Comparison of ENCODE assay signal across 15 mouse cellular contexts in genomic region chr2:128368534-128369273, GRCm38 (mm10).
DNase-seq lines count a peak whose midpoint lies in the region; ATAC-seq and TF ChIP-seq lines count a peak whose summit lies in the region.
"Had no signal": no experiment of that assay in that cellular context is flagged by ENCODE, and none has a peak within 500 bp of the region (broad histone marks: within the 10 kb centered on the region; RNA-seq: fewer than 3 reads in every experiment).

No protein-coding gene starts in this region.

- no peaks in the 10 kb centered on the region for H3K27me3 ChIP-seq in intestine, postnatal 0 days (replicated peaks; ENCODE audit: control insufficient read depth, insufficient read depth, low read length)
- H3K27me3 ChIP-seq in intestine, embryonic 15.5 days (replicated peaks), result no peaks in the 10 kb centered on the region
- H3K27me3 ChIP-seq in midbrain, postnatal 0 days (ENCODE audit: insufficient read depth, low read length), result no peaks in the 10 kb centered on the region
- H3K27me3 ChIP-seq in midbrain, embryonic 14.5 days (ENCODE audit: control insufficient read depth, insufficient read depth, low read length), result no peaks in the 10 kb centered on the region
- H3K27me3 ChIP-seq in MEL (ENCODE audit: control insufficient read depth in 1 of 2, insufficient read depth in 2 of 2, low read length in 2 of 2), result no peaks in the 10 kb centered on the region
- H3K27me3 ChIP-seq: forebrain, embryonic 15.5 days; heart, embryonic 13.5 days; midbrain, embryonic 12.5 days; neural tube, embryonic 12.5 days had no signal

- no peaks in the 10 kb centered on the region; the same call in 1 of the 2 replicates for H3K79me2 ChIP-seq in MEL (ENCODE audit: control insufficient read depth, insufficient read depth, low read length, poor library complexity)

- no peak for TF ChIP-seq EP300 in MEL (IDR thresholded peaks at IDR 0.05; ENCODE audit: low read depth in 1 of 2, low read length in 2 of 2)

- no peak for DNase-seq in midbrain, postnatal 0 days (ENCODE audit: low spot score)
- DNase-seq in midbrain, embryonic 14.5 days, result no peak
- DNase-seq in MEL (ENCODE audit: low read depth, low spot score), result no peak
- DNase-seq in thymus, postnatal 0 days (ENCODE audit: low spot score), result no peak
- DNase-seq: adrenal gland, postnatal 36 days; kidney, adult 11 months; kidney, postnatal 36 days; right cerebral cortex, postnatal 4 days had no signal

- no peak for TF ChIP-seq POLR2A in MEL (IDR thresholded peaks at IDR 0.05; ENCODE audit: control insufficient read depth in 1 of 2, insufficient read depth in 1 of 2, low read depth in 1 of 2, low read length in 2 of 2, poor library complexity in 1 of 2)

- no peaks in the 10 kb centered on the region for H3K9me3 ChIP-seq in intestine, postnatal 0 days (ENCODE audit: control insufficient read depth)
- no peaks in the 10 kb centered on the region for H3K9me3 ChIP-seq in intestine, embryonic 15.5 days
- H3K9me3 ChIP-seq in midbrain, postnatal 0 days (ENCODE audit: low read length), result no peaks in the 10 kb centered on the region
- no peaks in the 10 kb centered on the region for H3K9me3 ChIP-seq in midbrain, embryonic 14.5 days (ENCODE audit: control insufficient read depth, low read length)
- H3K9me3 ChIP-seq in MEL (replicated peaks; ENCODE audit: insufficient read depth, low read length), result no peaks in the 10 kb centered on the region
- H3K9me3 ChIP-seq: forebrain, embryonic 15.5 days; heart, embryonic 13.5 days; midbrain, embryonic 12.5 days; neural tube, embryonic 12.5 days had no signal

- WGBS in intestine, postnatal 0 days, result 74% methylated on average over 7 of the region's 7 CpGs
- 73% methylated on average over 7 of the region's 7 CpGs for WGBS in intestine, embryonic 15.5 days
- WGBS in midbrain, postnatal 0 days, result 64% methylated on average over 7 of the region's 7 CpGs
- 72% methylated on average over 7 of the region's 7 CpGs for WGBS in midbrain, embryonic 14.5 days

- H3K4me3 ChIP-seq in intestine, postnatal 0 days (ENCODE audit: low read depth, low read length), result no peak overlapping the region
- no peak overlapping the region for H3K4me3 ChIP-seq in intestine, embryonic 15.5 days (replicated peaks)
- no peak overlapping the region for H3K4me3 ChIP-seq in midbrain, postnatal 0 days (ENCODE audit: low read depth, low read length)
- no peak overlapping the region for H3K4me3 ChIP-seq in midbrain, embryonic 14.5 days (replicated peaks; ENCODE audit: low read depth, low read length)
- H3K4me3 ChIP-seq in MEL (ENCODE audit: control insufficient read depth in 1 of 2, insufficient read depth in 1 of 2, low read depth in 2 of 2, low read length in 2 of 2), result no peak overlapping the region
- H3K4me3 ChIP-seq: forebrain, embryonic 15.5 days; heart, embryonic 13.5 days; midbrain, embryonic 12.5 days; neural tube, embryonic 12.5 days had no signal

- H3K4me2 ChIP-seq in intestine, postnatal 0 days (replicated peaks; ENCODE audit: low read depth), result no peak overlapping the region
- H3K4me2 ChIP-seq in intestine, embryonic 15.5 days (replicated peaks), result no peak overlapping the region
- no peak overlapping the region for H3K4me2 ChIP-seq in midbrain, postnatal 0 days (ENCODE audit: low read depth, low read length, poor library complexity, severe bottlenecking)
- no peak overlapping the region for H3K4me2 ChIP-seq in midbrain, embryonic 14.5 days (ENCODE audit: low read length)
- H3K4me2 ChIP-seq: forebrain, embryonic 15.5 days; heart, embryonic 13.5 days; midbrain, embryonic 12.5 days; neural tube, embryonic 12.5 days had no signal

- no peak for ATAC-seq in intestine, postnatal 0 days
- no peak for ATAC-seq in intestine, embryonic 15.5 days
- no peak for ATAC-seq in midbrain, postnatal 0 days (ENCODE audit: low FRiP score)
- no peak for ATAC-seq in midbrain, embryonic 14.5 days (ENCODE audit: low FRiP score, low TSS enrichment)
- ATAC-seq in erythroid progenitor cell, adult 5-6 weeks (replicated peaks; ENCODE audit: low FRiP score, poor library complexity, severe bottlenecking), result no peak
- ATAC-seq: forebrain, embryonic 15.5 days had no signal

- no peak overlapping the region for H3K27ac ChIP-seq in intestine, postnatal 0 days (ENCODE audit: low read depth, low read length)
- no peak overlapping the region for H3K27ac ChIP-seq in intestine, embryonic 15.5 days
- no peak overlapping the region for H3K27ac ChIP-seq in midbrain, postnatal 0 days (ENCODE audit: low read depth, low read length)
- H3K27ac ChIP-seq in midbrain, embryonic 14.5 days (replicated peaks; ENCODE audit: low read depth, low read length), result no peak overlapping the region
- no peak overlapping the region for H3K27ac ChIP-seq in MEL (ENCODE audit: control insufficient read depth, low read depth, low read length)
- H3K27ac ChIP-seq: forebrain, embryonic 15.5 days; heart, embryonic 13.5 days; midbrain, embryonic 12.5 days; neural tube, embryonic 12.5 days had no signal

- TF ChIP-seq RAD21 in MEL (IDR thresholded peaks at IDR 0.05; ENCODE audit: low read depth, low read length), result no peak

- H3K36me3 ChIP-seq in intestine, postnatal 0 days (ENCODE audit: control insufficient read depth, insufficient read depth), result no peaks in the 10 kb centered on the region
- no peaks in the 10 kb centered on the region for H3K36me3 ChIP-seq in intestine, embryonic 15.5 days
- no peaks in the 10 kb centered on the region for H3K36me3 ChIP-seq in midbrain, postnatal 0 days (ENCODE audit: insufficient read depth, low read length)
- H3K36me3 ChIP-seq in midbrain, embryonic 14.5 days (ENCODE audit: control insufficient read depth, insufficient read depth, low read length), result no peaks in the 10 kb centered on the region
- peaks cover 0 to 21% of the 10 kb centered on the region in 2 experiments; a peak in 2 of 4 replicates for H3K36me3 ChIP-seq in MEL (ENCODE audit: control insufficient read depth in 1 of 2, insufficient read depth in 2 of 2, low read length in 2 of 2)
- H3K36me3 ChIP-seq: forebrain, embryonic 15.5 days; heart, embryonic 13.5 days; midbrain, embryonic 12.5 days; neural tube, embryonic 12.5 days had no signal

- peak; percentile 40 for TF ChIP-seq CTCF in intestine, postnatal 0 days (IDR thresholded peaks at IDR 0.05; ENCODE audit: low read depth)
- peak; percentile 51 for TF ChIP-seq CTCF in midbrain, postnatal 0 days (IDR thresholded peaks at IDR 0.05)
- peak in 2 of 3 experiments; percentile 21; a peak in 2 of 6 replicates for TF ChIP-seq CTCF in MEL (IDR thresholded peaks at IDR 0.05 in 2 of 3, conservative IDR thresholded peaks at IDR 0.05 in 1 of 3; ENCODE audit: control insufficient read depth in 1 of 3, insufficient read depth in 1 of 3, low read depth in 2 of 3, low read length in 3 of 3, poor library complexity in 1 of 3, severe bottlenecking in 1 of 3)

- peaks cover 4% of the 10 kb centered on the region; the same call in 1 of the 2 replicates for H3K4me1 ChIP-seq in intestine, postnatal 0 days (replicated peaks; ENCODE audit: control insufficient read depth, insufficient read depth, low read length)
- peaks cover 17% of the 10 kb centered on the region for H3K4me1 ChIP-seq in intestine, embryonic 15.5 days (replicated peaks)
- H3K4me1 ChIP-seq in midbrain, postnatal 0 days (ENCODE audit: insufficient read depth, low read length), result no peaks in the 10 kb centered on the region; the same call in 1 of the 2 replicates
- peaks cover 7% of the 10 kb centered on the region for H3K4me1 ChIP-seq in midbrain, embryonic 14.5 days (ENCODE audit: control insufficient read depth, insufficient read depth, low read length)
- H3K4me1 ChIP-seq in MEL (ENCODE audit: control insufficient read depth in 1 of 2, insufficient read depth in 2 of 2, low read length in 2 of 2), result peaks cover 5 to 28% of the 10 kb centered on the region in 2 experiments

- H3K9ac ChIP-seq in intestine, postnatal 0 days (ENCODE audit: low read depth, low read length), result no peak overlapping the region
- no peak overlapping the region for H3K9ac ChIP-seq in intestine, embryonic 15.5 days
- H3K9ac ChIP-seq in midbrain, postnatal 0 days (replicated peaks; ENCODE audit: low read length, poor library complexity, severe bottlenecking), result no peak overlapping the region
- no peak overlapping the region for H3K9ac ChIP-seq in midbrain, embryonic 14.5 days (replicated peaks; ENCODE audit: low read length)
- no peak overlapping the region for H3K9ac ChIP-seq in MEL (ENCODE audit: control insufficient read depth, low read depth, low read length, poor library complexity, severe bottlenecking)
- H3K9ac ChIP-seq: forebrain, embryonic 15.5 days; heart, embryonic 13.5 days; midbrain, embryonic 12.5 days; neural tube, embryonic 12.5 days had no signal

TF ChIP-seq in MEL, 35 proteins besides CTCF, POLR2A, EP300 and RAD21:
- TF ChIP-seq JUND (IDR thresholded peaks at IDR 0.05; ENCODE audit: low read depth, low read length) (no peak), SMC3 (IDR thresholded peaks at IDR 0.05; ENCODE audit: low read depth, low read length) (no peak), BHLHE40 (IDR thresholded peaks at IDR 0.05; ENCODE audit: borderline replicate concordance, low read depth, low read length) (no peak), MXI1 (IDR thresholded peaks at IDR 0.05; ENCODE audit: low read depth, low read length) (no peak), SIN3A (IDR thresholded peaks at IDR 0.05; ENCODE audit: low read length) (no peak), POLR2AphosphoS5 (IDR thresholded peaks at IDR 0.05; ENCODE audit: borderline replicate concordance, low read depth, low read length) (no peak), TCF12 (IDR thresholded peaks at IDR 0.05; ENCODE audit: low read depth, low read length) (no peak), MEF2A (IDR thresholded peaks at IDR 0.05; ENCODE audit: extremely low read depth, insufficient replicate concordance, low read depth, low read length, poor library complexity, severe bottlenecking) (no peak), ELF1 (IDR thresholded peaks at IDR 0.05; ENCODE audit: low read depth, low read length) (no peak), ZNF384 (IDR thresholded peaks at IDR 0.05; ENCODE audit: low read depth, low read length) (no peak), ZKSCAN1 (IDR thresholded peaks at IDR 0.05; ENCODE audit: low read depth, low read length) (no peak), TAL1 (IDR thresholded peaks at IDR 0.05; ENCODE audit: low read length) (no peak), TBP (IDR thresholded peaks at IDR 0.05; ENCODE audit: low read depth, low read length) (no peak), ETS1 (IDR thresholded peaks at IDR 0.05; ENCODE audit: low read depth, low read length) (no peak), HCFC1 (IDR thresholded peaks at IDR 0.05; ENCODE audit: low read depth, low read length) (no peak), ZC3H11A (IDR thresholded peaks at IDR 0.05; ENCODE audit: low read depth, low read length) (no peak)
